Mouse (Mus musculus) cerebellum, adult 2 months (tissue): ENCODE measurements around the gene Mcub.

Source experiments
- CTCF ChIP-seq: fragments of 200-500 bp; IDR thresholded peaks from 2 replicates; pipeline ENCODE4 v1.5.1; 2011; ENCODE audit warnings: low read depth, mild to moderate bottlenecking, control low read depth, low read length, moderate library complexity, borderline replicate concordance; ENCODE audit not compliant: insufficient read depth
- POLR2A ChIP-seq: fragments of 200-500 bp; IDR thresholded peaks from 2 replicates; pipeline ENCODE4 v1.6.1; 2011; ENCODE audit warnings: low read length, control low read depth, borderline replicate concordance; ENCODE audit not compliant: insufficient read depth

DNA sequence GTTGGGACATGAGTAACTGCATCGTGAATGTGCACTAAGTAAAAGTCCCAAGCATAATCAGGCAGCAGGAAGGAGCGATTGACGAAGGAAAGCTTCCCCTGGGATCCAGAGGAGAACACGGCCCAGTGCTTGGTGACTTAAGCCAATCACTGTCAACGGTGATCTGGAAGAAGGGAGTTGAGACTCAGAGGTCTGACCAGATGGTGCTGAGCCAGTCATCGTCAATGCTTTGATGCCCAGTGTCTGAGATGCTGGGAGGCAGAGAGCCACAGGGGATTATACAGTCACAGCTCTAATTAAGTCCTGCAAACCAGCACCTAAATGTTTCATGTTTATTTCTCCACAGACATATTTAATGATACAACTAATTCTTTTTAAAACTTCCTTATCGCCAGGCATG lies 30.9 kb downstream of the Mcub start:
- no peak for TF ChIP-seq POLR2A
- TF ChIP-seq CTCF = no peak
